Comparison of ENCODE assay signal across 24 mouse cellular contexts in genomic region chr7:113756616-113757015, GRCm38 (mm10). TPM values are rescaled to one million over a fixed set of nuclear protein-coding genes. Genes with fewer than 3 reads are reported as not detected.
DNase-seq lines count a peak whose midpoint lies in the region; ATAC-seq and TF ChIP-seq lines count a peak whose summit lies in the region.
"Had no signal": no experiment of that assay in that cellular context is flagged by ENCODE, and none has a peak within 500 bp of the region (broad histone marks: within the 10 kb centered on the region; RNA-seq: fewer than 3 reads in every experiment).

No protein-coding gene starts in this region.

- H3K4me1 ChIP-seq in kidney, embryonic 15.5 days, result no peaks in the 10 kb centered on the region
- no peaks in the 10 kb centered on the region for H3K4me1 ChIP-seq in kidney, postnatal 0 days (replicated peaks; ENCODE audit: insufficient read depth, low read length)
- H3K4me1 ChIP-seq: embryonic facial prominence, embryonic 10.5 days; embryonic facial prominence, embryonic 12.5 days; forebrain, embryonic 13.5 days; forebrain, embryonic 15.5 days had no signal

- DNase-seq in heart, adult 11 months, result peak; percentile 40
- DNase-seq in heart, postnatal 25 days (ENCODE audit: low spot score), result no peak
- DNase-seq in kidney, adult 18-20 months, result no peak
- DNase-seq in kidney, postnatal 0 days (ENCODE audit: low spot score), result peak; percentile 64
- DNase-seq in kidney, postnatal 10 days, result no peak
- DNase-seq: adrenal gland, adult 8-10 months; adrenal gland, postnatal 14 days; adrenal gland, postnatal 36 days; B cell, adult 2 months; cerebellum, adult 11-12 months; cerebellum, adult 2 months; cerebellum, adult 9-10 months; cerebellum, postnatal 10 days; cerebellum, postnatal 25 days had no signal

- H3K27ac ChIP-seq in kidney, embryonic 15.5 days, result no peak overlapping the region
- no peak overlapping the region for H3K27ac ChIP-seq in kidney, postnatal 0 days
- H3K27ac ChIP-seq: embryonic facial prominence, embryonic 10.5 days; embryonic facial prominence, embryonic 12.5 days; forebrain, embryonic 13.5 days; forebrain, embryonic 15.5 days had no signal

- H3K9ac ChIP-seq in kidney, embryonic 15.5 days, result no peak overlapping the region
- no peak overlapping the region for H3K9ac ChIP-seq in kidney, postnatal 0 days (ENCODE audit: low read depth, low read length)
- H3K9ac ChIP-seq: embryonic facial prominence, embryonic 12.5 days; forebrain, embryonic 13.5 days; forebrain, embryonic 15.5 days had no signal

- ATAC-seq in kidney, embryonic 15.5 days (replicated peaks; ENCODE audit: low FRiP score), result peak; percentile 77
- ATAC-seq in kidney, postnatal 0 days (replicated peaks; ENCODE audit: low FRiP score, low read depth), result peak; percentile 52; the same call in 1 of the 2 replicates
- ATAC-seq: activated CD4-positive, CD25-positive, alpha-beta regulatory T cell, adult 4 months; CD4-positive, CD25-positive, alpha-beta regulatory T cell, adult 4 months; forebrain, embryonic 13.5 days; forebrain, embryonic 15.5 days; Patski had no signal

- intact Hi-C loops in heart, postnatal 25 days (cut with DNase I), result loop anchor here (5.0 kb wide), 1 partner anchor 144 kb away; no protein-coding TSS in a partner anchor

- no peak overlapping the region for H3K4me3 ChIP-seq in kidney, embryonic 15.5 days (replicated peaks)
- H3K4me3 ChIP-seq in kidney, postnatal 0 days (replicated peaks; ENCODE audit: low read depth, low read length), result no peak overlapping the region
- H3K4me3 ChIP-seq: embryonic facial prominence, embryonic 10.5 days; embryonic facial prominence, embryonic 12.5 days; forebrain, embryonic 13.5 days; forebrain, embryonic 15.5 days had no signal

- WGBS in kidney, embryonic 15.5 days, result 52% methylated on average over 2 of the region's 2 CpGs
- WGBS in kidney, postnatal 0 days, result 62% methylated on average over 2 of the region's 2 CpGs

- TF ChIP-seq CTCF in kidney, postnatal 0 days (IDR thresholded peaks at IDR 0.05; ENCODE audit: low read depth), result no peak

- H3K9me3 ChIP-seq in kidney, embryonic 15.5 days (replicated peaks), result no peaks in the 10 kb centered on the region
- no peaks in the 10 kb centered on the region for H3K9me3 ChIP-seq in kidney, postnatal 0 days (replicated peaks; ENCODE audit: low read length)
- H3K9me3 ChIP-seq: embryonic facial prominence, embryonic 10.5 days; embryonic facial prominence, embryonic 12.5 days; forebrain, embryonic 13.5 days; forebrain, embryonic 15.5 days; G1E had no signal

- peaks cover 5% of the 10 kb centered on the region for H3K27me3 ChIP-seq in kidney, embryonic 15.5 days
- no peaks in the 10 kb centered on the region for H3K27me3 ChIP-seq in kidney, postnatal 0 days (ENCODE audit: insufficient read depth, low read length)
- H3K27me3 ChIP-seq: Patski had no signal

- H3K36me3 ChIP-seq in kidney, embryonic 15.5 days, result no peaks in the 10 kb centered on the region
- H3K36me3 ChIP-seq in kidney, postnatal 0 days (ENCODE audit: insufficient read depth, low read length), result no peaks in the 10 kb centered on the region
- H3K36me3 ChIP-seq: embryonic facial prominence, embryonic 10.5 days; embryonic facial prominence, embryonic 12.5 days; forebrain, embryonic 15.5 days; G1E had no signal

- H3K4me2 ChIP-seq in kidney, embryonic 15.5 days, result no peak overlapping the region
- H3K4me2 ChIP-seq in kidney, postnatal 0 days (ENCODE audit: low read length), result no peak overlapping the region
- H3K4me2 ChIP-seq: embryonic facial prominence, embryonic 12.5 days; forebrain, embryonic 13.5 days; forebrain, embryonic 15.5 days had no signal

RNA-seq across cellular contexts. Expression of gene Spon1, which starts 9.2 kb away (rescaled TPM):
- 10 to 100 TPM; 12.8 to 12.9 TPM for total RNA-seq in heart, postnatal 25 days (2021)
- polyA plus RNA-seq in kidney, embryonic 15.5 days (2015; fragmentation: Nextera tagmentation; extraction: Ambion mirVana), result 12.8 and 13.9 TPM in 2 replicates
- polyA plus RNA-seq in kidney, postnatal 0 days (2015; fragmentation: Nextera tagmentation; extraction: Ambion mirVana), result 12.1 and 12.5 TPM in 2 replicates
- total RNA-seq: CH12.LX had no signal
- polyA plus RNA-seq: G1E had no signal

Comparison
In these comparisons a context has a peak if more than half of its experiments do, and no peak if none do; other contexts are left out.
1. DNase-seq: peak in heart, adult 11 months (single experiment) and kidney, postnatal 0 days (single experiment); none in heart, postnatal 25 days (single experiment), kidney, adult 18-20 months (single experiment) and kidney, postnatal 10 days (single experiment).